7 mouse cellular contexts compared by ENCODE assay signal in genomic region chr5:145083632-145084451, GRCm38 (mm10). TPM values are rescaled to one million over a fixed set of nuclear protein-coding genes. Genes with fewer than 3 reads are reported as not detected.
A peak's percentile ranks its signal among the peaks of the same experiment; 100 is the strongest.
DNase-seq lines count a peak whose midpoint lies in the region; ATAC-seq and TF ChIP-seq lines count a peak whose summit lies in the region.

Gene Arpc1a, plus strand, starts transcription at chr5:145083830.
Gene Kpna7, minus strand, starts transcription at chr5:145084030.

- H3K9ac ChIP-seq in intestine, postnatal 0 days (ENCODE audit: low read depth, low read length) = peak within 1 kb of the TSS; percentile 85
- peak within 1 kb of the TSS; percentile 90 for H3K9ac ChIP-seq in midbrain, embryonic 12.5 days (replicated peaks)

- H3K9me3 ChIP-seq in intestine, postnatal 0 days (ENCODE audit: control insufficient read depth) = no peaks in the 10 kb centered on the region
- H3K9me3 ChIP-seq in midbrain, embryonic 12.5 days = no peaks in the 10 kb centered on the region

- no peak; the same call in 1 of the 2 replicates for TF ChIP-seq CTCF in intestine, postnatal 0 days (IDR thresholded peaks at IDR 0.05; ENCODE audit: low read depth)
- no peak for TF ChIP-seq CTCF in small intestine, adult 2 months (IDR thresholded peaks at IDR 0.05; ENCODE audit: extremely low read depth, insufficient read length, insufficient replicate concordance, low read depth, low read length)

- no peaks in the 10 kb centered on the region for H3K27me3 ChIP-seq in intestine, postnatal 0 days (replicated peaks; ENCODE audit: control insufficient read depth, insufficient read depth, low read length)
- H3K27me3 ChIP-seq in midbrain, embryonic 12.5 days = no peaks in the 10 kb centered on the region
- H3K27me3 ChIP-seq in small intestine, adult 2 months (ENCODE audit: control insufficient read depth, insufficient read depth, low read length) = no peaks in the 10 kb centered on the region

- peak; percentile 94 for TF ChIP-seq POLR2A in small intestine, adult 2 months (IDR thresholded peaks at IDR 0.05; ENCODE audit: low read depth, low read length)

- peak; percentile 96 for ATAC-seq in intestine, postnatal 0 days
- ATAC-seq in midbrain, embryonic 12.5 days (ENCODE audit: low FRiP score, low read depth) = peak; percentile 97

- H3K27ac ChIP-seq in intestine, postnatal 0 days (ENCODE audit: low read depth, low read length) = peak within 1 kb of the TSS; percentile 78
- H3K27ac ChIP-seq in midbrain, embryonic 12.5 days (replicated peaks) = peak within 1 kb of the TSS; percentile 82
- peak within 1 kb of the TSS; percentile 73 for H3K27ac ChIP-seq in small intestine, adult 2 months (ENCODE audit: insufficient read depth, low read depth, low read length)

- under 1% methylated on average over 49 of the region's 54 CpGs for WGBS in intestine, postnatal 0 days
- under 1% methylated on average over 54 of the region's 54 CpGs for WGBS in midbrain, embryonic 12.5 days
- under 1% methylated on average over 54 of the region's 54 CpGs for WGBS in small intestine, adult 2 months

- peak within 1 kb of the TSS; percentile 84 for H3K4me3 ChIP-seq in intestine, postnatal 0 days (ENCODE audit: low read depth, low read length)
- peak within 1 kb of the TSS; percentile 70 for H3K4me3 ChIP-seq in midbrain, embryonic 12.5 days
- H3K4me3 ChIP-seq in small intestine, adult 2 months (ENCODE audit: low read depth, low read length) = peak within 1 kb of the TSS; percentile 94

- peak within 1 kb of the TSS; percentile 84 for H3K4me2 ChIP-seq in intestine, postnatal 0 days (replicated peaks; ENCODE audit: low read depth)
- peak within 1 kb of the TSS; percentile 70 for H3K4me2 ChIP-seq in midbrain, embryonic 12.5 days (replicated peaks)

- no peaks in the 10 kb centered on the region for H3K4me1 ChIP-seq in intestine, postnatal 0 days (replicated peaks; ENCODE audit: control insufficient read depth, insufficient read depth, low read length)
- H3K4me1 ChIP-seq in midbrain, embryonic 12.5 days = peaks cover 9% of the 10 kb centered on the region
- peaks cover 4% of the 10 kb centered on the region for H3K4me1 ChIP-seq in small intestine, adult 2 months (ENCODE audit: control insufficient read depth, insufficient read depth, insufficient read length, low read length)

- intact Hi-C loops in left cerebral cortex, postnatal 4 days (cut with DNase I) = no loop called here

- DNase-seq in adrenal gland, adult 8-10 months = peak; percentile 87
- DNase-seq in embryo, embryonic 9.5 days (ENCODE audit: extremely low spot score) = peak; percentile 92
- peak; percentile 51 for DNase-seq in gonadal fat pad, adult 2 months (ENCODE audit: low read depth)
- DNase-seq in left cerebral cortex, postnatal 4 days = peak; percentile 95

- 0 out of 2 replicates have a peak, but pooled peaks cover 5% of the 10 kb centered on the region for H3K36me3 ChIP-seq in intestine, postnatal 0 days (ENCODE audit: control insufficient read depth, insufficient read depth)
- peaks cover 10% of the 10 kb centered on the region for H3K36me3 ChIP-seq in midbrain, embryonic 12.5 days
- H3K36me3 ChIP-seq in small intestine, adult 2 months (ENCODE audit: control insufficient read depth, insufficient read depth, low read length) = peaks cover 3% of the 10 kb centered on the region; the same call in 1 of the 2 replicates

RNA-seq across cellular contexts. Expression of gene Arpc1a, which starts in this region (rescaled TPM):
- 100 to 1,000 TPM; 127 to 148 (median 140) TPM for total RNA-seq in adrenal gland, adult 8-10 months (2022)
- polyA plus RNA-seq in gonadal fat pad, adult 2 months (2012; rRNA removed) = 175 and 197 TPM in 2 replicates
- polyA plus RNA-seq in intestine, postnatal 0 days (2015; fragmentation: Nextera tagmentation; extraction: Ambion mirVana) = 122 and 130 TPM in 2 replicates
- 100 to 1,000 TPM; 198 to 202 TPM for total RNA-seq in left cerebral cortex, postnatal 4 days (2021)
- 176 and 186 TPM in 2 replicates for polyA plus RNA-seq in midbrain, embryonic 12.5 days (2016; fragmentation: Nextera tagmentation; extraction: Ambion mirVana)
- 59.7 and 105 TPM in 2 replicates for polyA plus RNA-seq in small intestine, adult 2 months (2012; rRNA removed)

RNA-seq across cellular contexts. Expression of gene Kpna7, which starts in this region (rescaled TPM):
- not detected for total RNA-seq in adrenal gland, adult 8-10 months (2022)
- polyA plus RNA-seq in gonadal fat pad, adult 2 months (2012; rRNA removed) = 0.05 TPM in 1 of 2 replicates, not detected in the other
- polyA plus RNA-seq in intestine, postnatal 0 days (2015; fragmentation: Nextera tagmentation; extraction: Ambion mirVana) = 0.08 and 0.13 TPM in 2 replicates
- not detected for total RNA-seq in left cerebral cortex, postnatal 4 days (2021)
- polyA plus RNA-seq in midbrain, embryonic 12.5 days (2016; fragmentation: Nextera tagmentation; extraction: Ambion mirVana) = not detected in 2 replicates
- not detected in 2 replicates for polyA plus RNA-seq in small intestine, adult 2 months (2012; rRNA removed)

Comparison
In these comparisons a context has a peak if more than half of its experiments do, and no peak if none do; other contexts are left out.
1. Peak in every context shown above with its lines: DNase-seq, ATAC-seq, H3K4me3 ChIP-seq and H3K27ac ChIP-seq.